Mouse (Mus musculus) adrenal gland, postnatal 36 days (tissue): ENCODE results near the gene Vrk1. TPM values are rescaled to one million over a fixed set of nuclear protein-coding genes. Genes with fewer than 3 reads are reported as not detected.

Experiments
- DNase-seq, 2 experiments: peaks; one replicate each; pipeline ENCODE4 v3.0.0; 2021; ENCODE audit warnings: mixed read lengths in 1 of 2
- total RNA-seq, 2 experiments: library from RNA; stranded (reverse); gene quantifications; 2 replicates each; pipeline ENCODE4 v1.2.3; 2021

Gene Vrk1
- total RNA-seq, 2 experiments from 2014 or later: 16.1 to 21.6 TPM

- DNase-seq: peak; percentile 73 to 83
Observed at GRCm38 (mm10) chr12:106115892-106116206, 105.8 kb downstream of the Vrk1 start.

GRCm38 (mm10) chr12:106123276-106123675 lies 113.2 kb downstream of the Vrk1 start:
- DNase-seq: no peak

- no peak for DNase-seq
Observed at GRCm38 (mm10) chr12:106124581-106124980, 114.6 kb downstream of the Vrk1 start.

Other genes with a start within 250 kb of the Vrk1 start
- gene Papola, start 225.5 kb upstream of the Vrk1 start, total RNA-seq: 100 to 1,000 TPM; 206 to 232 TPM